Mouse (Mus musculus) cerebellum, adult 18-20 months (tissue): ENCODE measurements around the gene Fbxo3.
"Not testable (repeated sequence)": the region's sequence is repeated elsewhere in the genome, so short reads cannot be mapped to it uniquely, and the experiment has no call there.

Experiments used
- DNase-seq, 2 experiments: peaks; one replicate each; pipeline ENCODE4 v3.0.0; 2021

Gene Fbxo3

GRCm38 (mm10) chr2:104097396-104097795, 69.9 kb downstream of the Fbxo3 start:
- not testable (repeated sequence) for DNase-seq

GRCm38 (mm10) chr2:104098529-104099230, 71.2 kb downstream of the Fbxo3 start:
- no peak for DNase-seq

- no peak for DNase-seq
Measured at GRCm38 (mm10) chr2:104099231-104099585, 71.7 kb downstream of the Fbxo3 start.

- no peak for DNase-seq
Measured at GRCm38 (mm10) chr2:104099946-104100345, 72.4 kb downstream of the Fbxo3 start.

- DNase-seq, result no peak
Measured at GRCm38 (mm10) chr2:104104800-104105199, 77.3 kb downstream of the Fbxo3 start.

GRCm38 (mm10) chr2:104109021-104109420, 81.5 kb downstream of the Fbxo3 start:
- not testable (repeated sequence) for DNase-seq

- no peak for DNase-seq
Measured at GRCm38 (mm10) chr2:104109528-104109927, 82.0 kb downstream of the Fbxo3 start.

- DNase-seq, result no peak
Measured at GRCm38 (mm10) chr2:104110031-104110430, 82.5 kb downstream of the Fbxo3 start.

- DNase-seq, result not testable (repeated sequence)
Measured at GRCm38 (mm10) chr2:104111170-104111797, 83.8 kb downstream of the Fbxo3 start.
